Mouse (Mus musculus) G1E (cell line): ENCODE results near the gene Rpp25l. TPM values are rescaled to one million over a fixed set of nuclear protein-coding genes. Genes with fewer than 3 reads are reported as not detected.

ENCODE experiments used
- ATAC-seq: 2 replicates; pipeline ENCODE4 v1.8.0; 2016; ENCODE audit warnings: mild to moderate bottlenecking; ENCODE audit not compliant: insufficient number of reproducible peaks, poor library complexity, low FRiP score, severe bottlenecking; ENCODE audit errors: extremely low read depth
- DNase-seq: peaks from one replicate; pipeline ENCODE4 v3.0.0; 2012; ENCODE audit warnings: low spot score
- H3K27me3 ChIP-seq: 2 replicates; pipeline ENCODE4 v1.6.1; 2012; ENCODE audit warnings: mild to moderate bottlenecking, low read length, inconsistent platforms; ENCODE audit not compliant: insufficient read depth
- H3K36me3 ChIP-seq: replicated peaks from 2 replicates; pipeline ENCODE3; 2012; ENCODE audit warnings: mild to moderate bottlenecking, inconsistent platforms
- H3K4me1 ChIP-seq: 2 replicates; pipeline ENCODE4 v1.6.1; 2012; ENCODE audit warnings: low read depth, low read length, inconsistent platforms, mixed read lengths; ENCODE audit not compliant: insufficient read depth
- H3K4me3 ChIP-seq: 2 replicates; pipeline ENCODE4 v1.5.1; 2012; ENCODE audit warnings: low read depth, mild to moderate bottlenecking, inconsistent platforms, low read length, moderate library complexity, mixed read lengths
- H3K9me3 ChIP-seq: replicated peaks from 2 replicates; pipeline ENCODE4 v1.6.1; 2012; ENCODE audit warnings: inconsistent platforms
- CTCF ChIP-seq: IDR thresholded peaks from 2 replicates; pipeline ENCODE4 v1.5.1; 2012; ENCODE audit warnings: low read depth, low read length, inconsistent platforms, mixed read lengths
- GATA1 ChIP-seq: IDR thresholded peaks from 2 replicates; pipeline ENCODE4 v1.6.1; 2012; ENCODE audit warnings: borderline replicate concordance, low read length, inconsistent platforms, mixed read lengths
- GATA2 ChIP-seq: IDR thresholded peaks from 2 replicates; pipeline ENCODE4 v1.6.1; 2012; ENCODE audit warnings: low read depth, low read length, inconsistent platforms, borderline replicate concordance
- POLR2AphosphoS5 ChIP-seq: IDR thresholded peaks from 2 replicates; pipeline ENCODE4 v1.6.1; 2012; ENCODE audit warnings: low read depth, low read length, inconsistent platforms; ENCODE audit not compliant: insufficient replicate concordance
- TAL1 ChIP-seq: conservative IDR thresholded peaks from 2 replicates; pipeline ENCODE4 v1.6.1; 2012; ENCODE audit warnings: low read depth, low read length, inconsistent platforms, mixed read lengths
- polyA plus RNA-seq: library from polyadenylated mRNA; stranded (reverse); fragments of >175 nt; gene quantifications from 2 replicates; pipeline ENCODE4 v1.2.3, GENCODE M21; 2012
- total RNA-seq, 2 experiments: library from RNA; stranded (forward) in 1 of 2; stranded (reverse) in 1 of 2; fragments of 200-1000 nt in 1 of 2; fragments of >200 nt in 1 of 2; fragmentation: Nextera tagmentation in 1 of 2; gene quantifications; 2 replicates each; pipeline ENCODE4 v1.2.3; 2014 to 2017

Rpp25l gene
- total and polyA plus RNA-seq, 3 experiments, result 26.3 to 82.0 (median 31.7) TPM

- peaks cover 41% of the 10 kb centered on the region for H3K36me3 ChIP-seq
- H3K27me3 ChIP-seq, result no peaks in the 10 kb centered on the region
- peaks cover 43% of the 10 kb centered on the region for H3K4me1 ChIP-seq
- H3K9me3 ChIP-seq, result no peaks in the 10 kb centered on the region
- H3K4me3 ChIP-seq, result peak within 1 kb of the TSS; percentile 89
- DNase-seq, result peak; percentile 95
- peak; percentile 74 for ATAC-seq
- TF ChIP-seq TAL1 (no peak), POLR2AphosphoS5 (peak; percentile 66; the same call in 1 of the 2 replicates), GATA2 (no peak), CTCF (peak; percentile 54), GATA1 (no peak)
Observed at GRCm38 (mm10) chr4:41755338-41756305, 42.3 kb upstream of the Rpp25l start, which contains the start of gene Sigmar1. TSS of gene Sigmar1 (minus strand) at chr4:41756157.

- Histone ChIP-seq H3K36me3 (peaks cover 38% of the 10 kb centered on the region), H3K4me3 (peak within 1 kb of the TSS; percentile 89), H3K9me3 (no peaks in the 10 kb centered on the region), H3K27me3 (no peaks in the 10 kb centered on the region), H3K4me1 (peaks cover 35% of the 10 kb centered on the region)
- no peak for TF ChIP-seq GATA2
- TF ChIP-seq GATA1, result no peak
- no peak for TF ChIP-seq TAL1
- TF ChIP-seq POLR2AphosphoS5, result no peak
- no peak for TF ChIP-seq CTCF
- peak; percentile 54 for ATAC-seq
- DNase-seq, result no peak
Observed at GRCm38 (mm10) chr4:41754797-41755337, 41.5 kb upstream of the Rpp25l start, which contains the start of gene Galt. TSS of gene Galt (plus strand) at chr4:41755228.

GRCm38 (mm10) chr4:41745021-41745420 is 31.7 kb upstream of the Rpp25l start:
- H3K4me3 ChIP-seq, result no peak overlapping the region
- no peaks in the 10 kb centered on the region for H3K36me3 ChIP-seq
- ATAC-seq, result no peak
- TF ChIP-seq POLR2AphosphoS5 (no peak), GATA2 (no peak)
- peaks cover 22% of the 10 kb centered on the region for H3K27me3 ChIP-seq
- DNase-seq, result no peak
- peaks cover 14% of the 10 kb centered on the region for H3K4me1 ChIP-seq
- peaks cover 20% of the 10 kb centered on the region for H3K9me3 ChIP-seq

- no peak for ATAC-seq
- peaks cover 23% of the 10 kb centered on the region for H3K4me1 ChIP-seq
- no peak for DNase-seq
- no peak overlapping the region for H3K4me3 ChIP-seq
- H3K36me3 ChIP-seq, result peaks cover 8% of the 10 kb centered on the region
- peaks cover 20% of the 10 kb centered on the region for H3K27me3 ChIP-seq
- TF ChIP-seq TAL1 (no peak), GATA2 (no peak), POLR2AphosphoS5 (no peak), CTCF (no peak), GATA1 (no peak)
- peaks cover 20% of the 10 kb centered on the region for H3K9me3 ChIP-seq
Observed at GRCm38 (mm10) chr4:41744131-41744530, 30.8 kb upstream of the Rpp25l start.

- Histone ChIP-seq H3K36me3 (peaks cover 24% of the 10 kb centered on the region), H3K9me3 (peaks cover 4% of the 10 kb centered on the region), H3K27me3 (peaks cover 17% of the 10 kb centered on the region), H3K4me1 (peaks cover 38% of the 10 kb centered on the region), H3K4me3 (peak overlapping the region; percentile 89)
- DNase-seq (peak; percentile 90), ATAC-seq (peak; percentile 89)
- TF ChIP-seq TAL1 (no peak), CTCF (no peak)
Observed at GRCm38 (mm10) chr4:41741158-41741560, 27.8 kb upstream of the Rpp25l start.

- no peak for TF ChIP-seq POLR2AphosphoS5
- TF ChIP-seq GATA2, result no peak
- TF ChIP-seq GATA1, result no peak
- no peak for TF ChIP-seq CTCF
- no peak for TF ChIP-seq TAL1
- Histone ChIP-seq H3K27me3 (peaks cover 13% of the 10 kb centered on the region), H3K4me3 (peak overlapping the region; percentile 89), H3K36me3 (peaks cover 24% of the 10 kb centered on the region), H3K9me3 (no peaks in the 10 kb centered on the region; the same call in 1 of the 2 replicates), H3K4me1 (peaks cover 38% of the 10 kb centered on the region)
- 0 out of 2 replicates have a peak, but pooled peaks have one; percentile 17 for ATAC-seq
- peak; percentile 67 for DNase-seq
Observed at GRCm38 (mm10) chr4:41740380-41741157, 27.2 kb upstream of the Rpp25l start.
